Mouse (Mus musculus) adrenal gland, adult 2 months (tissue): Measurements from ENCODE around the gene Sf3a3. TPM values are rescaled to one million over a fixed set of nuclear protein-coding genes. Genes with fewer than 3 reads are reported as not detected.
"Not testable (repeated sequence)": the region's sequence is repeated elsewhere in the genome, so short reads cannot be mapped to it uniquely, and the experiment has no call there.

Experiments used
- DNase-seq: peaks from one replicate; pipeline ENCODE4 v3.0.0; 2021
- polyA plus RNA-seq: library from polyadenylated mRNA; depleted of rRNA; stranded (reverse); fragments of >200 nt; gene quantifications from 2 replicates; pipeline ENCODE4 v1.2.3, GENCODE M21; 2012
- total RNA-seq, 2 experiments: library from RNA; stranded (reverse); gene quantifications; 2 replicates each; pipeline ENCODE4 v1.2.3; 2021

Sf3a3 gene
- total and polyA plus RNA-seq, 3 experiments = 3.8 to 40.0 (median 30.6) TPM

DNA sequence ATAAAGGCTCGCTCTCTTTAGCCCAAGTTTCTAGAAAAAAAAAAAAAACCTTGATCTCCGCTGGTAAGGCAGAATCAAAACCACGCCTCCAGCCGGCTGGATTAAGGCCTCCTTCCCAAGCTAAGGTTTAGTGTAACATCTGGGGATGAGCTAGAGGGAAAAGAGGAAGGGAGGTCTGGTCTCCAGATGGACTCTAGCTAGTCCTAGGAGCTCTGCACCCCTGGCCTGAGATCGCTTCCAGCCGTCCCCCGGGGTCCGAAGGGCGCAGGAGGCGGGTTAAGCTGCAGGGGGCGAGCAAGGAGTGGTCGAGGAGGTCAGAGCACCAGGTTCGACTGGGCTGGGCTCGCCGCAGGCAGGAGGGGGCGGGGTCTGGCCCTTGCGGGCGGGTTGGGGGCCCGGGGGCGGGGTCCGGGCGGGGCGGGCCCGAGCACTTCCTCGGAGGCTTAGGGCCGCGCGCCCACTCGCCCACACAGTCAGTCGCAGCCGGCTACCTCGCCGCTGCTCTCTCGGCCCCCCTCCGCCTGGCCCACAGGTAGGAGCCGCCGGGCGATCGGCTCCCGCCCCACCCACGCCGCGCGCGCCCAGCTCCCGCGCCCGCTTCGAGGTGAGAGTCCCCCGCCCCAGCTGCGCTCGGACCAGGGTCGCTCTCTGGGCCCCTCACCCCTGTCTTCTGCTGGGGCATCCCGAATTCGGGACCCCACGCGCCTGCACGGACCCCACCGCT, 14.2 kb upstream of the Sf3a3 start, which contains the start of gene Fhl3:
TSS of gene Fhl3 (plus strand) at position 454 of the 724 bp plus-strand sequence.
- peak; percentile 84 for DNase-seq

- DNase-seq = peak; percentile 44
Observed at GRCm38 (mm10) chr4:124701052-124701845, 13.3 kb upstream of the Sf3a3 start.

DNA sequence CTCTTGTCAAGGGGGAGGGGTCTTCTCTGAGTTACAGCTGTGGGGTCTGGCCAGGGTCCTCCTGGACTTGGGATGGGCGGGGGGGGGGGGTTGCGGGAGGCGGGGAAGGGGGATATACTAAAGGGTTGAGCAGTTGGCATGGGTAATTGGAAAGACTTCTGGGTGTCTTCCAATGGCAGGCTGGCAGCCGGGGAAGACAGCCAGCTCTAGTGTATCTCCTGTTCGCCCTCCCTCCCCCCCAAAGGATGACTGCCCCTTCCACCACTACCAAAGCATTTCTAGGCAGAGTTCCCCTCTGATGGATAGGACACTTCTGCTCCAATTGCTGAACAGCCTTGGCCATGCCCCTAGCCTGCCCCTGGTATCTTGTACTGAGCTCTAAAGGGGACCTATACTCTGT, 12.7 kb upstream of the Sf3a3 start:
- DNase-seq = no peak

- DNase-seq = peak; percentile 18
Observed at GRCm38 (mm10) chr4:124703406-124703805, 11.2 kb upstream of the Sf3a3 start.

DNA sequence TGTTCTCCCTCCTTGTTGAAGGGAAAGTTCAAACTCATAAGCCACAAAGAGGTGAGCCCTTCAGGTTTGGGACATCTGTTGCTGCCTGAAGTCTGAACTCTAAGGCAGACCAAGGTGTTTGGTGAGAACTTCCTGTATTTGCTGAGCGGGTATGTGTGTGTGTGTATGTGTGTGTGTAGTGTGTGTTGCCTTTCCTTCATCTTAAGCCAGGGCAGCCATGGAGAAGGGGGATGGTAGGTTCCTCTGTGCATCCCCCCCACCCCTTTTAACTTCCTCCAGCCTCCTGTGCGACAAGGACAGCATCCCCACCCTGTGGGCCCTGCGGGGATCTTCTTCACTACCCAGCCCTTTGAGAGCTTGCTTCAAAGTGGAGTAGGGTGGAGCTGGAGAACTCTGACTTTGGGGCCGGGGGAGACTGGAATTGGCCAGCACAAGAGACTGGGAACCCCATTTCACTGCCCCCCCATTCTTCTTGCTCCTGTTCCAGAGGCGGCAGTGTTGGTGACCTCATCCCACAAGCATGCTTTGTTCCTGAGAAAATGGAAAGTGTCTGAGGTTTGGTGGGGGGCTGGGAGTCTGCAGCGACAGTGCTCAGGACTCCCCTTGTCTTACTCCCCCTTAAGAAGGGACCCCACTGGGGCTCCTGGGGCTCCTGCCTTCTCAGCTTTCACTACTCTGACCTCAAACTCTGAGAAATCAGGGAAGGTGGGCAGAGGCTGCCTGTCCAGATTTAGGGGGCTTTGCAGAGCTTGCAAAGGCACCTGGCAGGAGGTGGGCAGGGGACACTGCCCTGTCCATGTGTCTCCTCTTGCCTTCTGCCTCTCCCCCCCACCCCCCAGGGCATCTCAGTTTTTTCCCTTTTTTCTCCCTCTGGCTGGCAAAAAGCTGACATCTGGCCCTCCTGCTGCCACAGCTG, 10.4 kb upstream of the Sf3a3 start:
- DNase-seq = peak; percentile 62

- DNase-seq = peak; percentile 64
Observed at GRCm38 (mm10) chr4:124704797-124705474, 9.6 kb upstream of the Sf3a3 start.

DNA sequence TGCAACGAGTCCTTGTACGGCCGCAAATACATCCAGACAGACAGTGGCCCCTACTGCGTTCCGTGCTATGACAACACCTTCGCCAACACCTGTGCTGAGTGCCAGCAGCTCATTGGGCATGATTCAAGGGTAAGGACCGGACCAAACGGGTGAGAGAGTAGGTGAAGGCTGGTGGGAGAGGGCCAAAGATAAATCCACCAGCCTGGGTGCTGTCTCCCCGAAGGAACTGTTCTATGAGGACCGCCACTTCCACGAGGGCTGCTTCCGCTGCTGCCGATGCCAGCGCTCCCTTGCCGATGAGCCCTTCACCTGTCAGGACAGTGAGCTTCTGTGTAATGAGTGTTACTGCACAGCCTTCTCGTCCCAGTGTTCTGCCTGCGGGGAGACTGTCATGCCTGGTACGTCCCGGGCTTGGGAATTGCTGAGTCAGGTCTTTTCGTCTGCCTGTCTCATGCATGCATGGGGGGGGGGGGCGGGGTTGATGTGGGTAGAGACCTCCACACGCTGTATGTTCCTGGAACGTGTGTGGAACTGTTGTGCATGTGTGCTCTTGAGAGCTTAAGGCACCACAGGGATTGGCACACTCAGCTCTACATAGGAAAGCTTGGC, 8.8 kb upstream of the Sf3a3 start:
- no peak for DNase-seq

DNA sequence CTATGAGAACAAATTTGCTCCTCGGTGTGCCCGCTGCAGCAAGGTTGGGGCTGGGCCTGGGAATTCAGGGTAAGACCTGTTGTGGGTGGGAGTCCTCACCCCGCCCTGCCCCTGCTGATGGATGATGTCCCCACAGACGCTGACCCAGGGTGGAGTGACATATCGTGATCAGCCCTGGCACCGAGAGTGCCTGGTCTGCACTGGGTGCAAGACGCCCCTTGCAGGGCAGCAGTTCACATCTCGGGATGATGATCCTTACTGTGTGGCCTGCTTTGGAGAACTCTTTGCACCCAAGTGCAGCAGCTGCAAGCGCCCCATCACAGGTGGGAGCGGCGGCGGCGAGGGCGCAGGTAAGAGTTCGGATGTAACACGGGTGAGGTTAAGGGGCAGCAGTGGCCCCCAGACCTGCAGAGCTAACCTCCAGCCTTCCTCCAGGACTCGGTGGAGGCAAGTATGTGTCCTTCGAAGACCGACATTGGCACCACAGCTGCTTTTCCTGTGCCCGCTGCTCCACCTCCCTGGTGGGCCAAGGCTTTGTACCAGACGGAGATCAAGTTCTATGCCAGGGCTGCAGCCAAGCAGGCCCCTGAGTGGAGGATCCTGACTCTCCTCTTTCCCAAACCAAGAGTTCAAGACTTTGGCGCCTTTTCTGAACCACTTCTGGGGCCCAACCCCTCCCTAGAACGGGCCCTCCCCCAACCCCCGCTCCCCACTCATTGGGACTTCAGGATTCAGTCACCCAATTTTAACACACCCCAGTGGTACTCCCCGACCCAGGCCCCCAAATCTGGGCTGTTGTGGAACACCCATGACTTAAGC, 7.0 kb upstream of the Sf3a3 start:
- peak; percentile 11 for DNase-seq

GRCm38 (mm10) chr4:124708200-124708517, 6.4 kb upstream of the Sf3a3 start:
- DNase-seq = not testable (repeated sequence)

DNA sequence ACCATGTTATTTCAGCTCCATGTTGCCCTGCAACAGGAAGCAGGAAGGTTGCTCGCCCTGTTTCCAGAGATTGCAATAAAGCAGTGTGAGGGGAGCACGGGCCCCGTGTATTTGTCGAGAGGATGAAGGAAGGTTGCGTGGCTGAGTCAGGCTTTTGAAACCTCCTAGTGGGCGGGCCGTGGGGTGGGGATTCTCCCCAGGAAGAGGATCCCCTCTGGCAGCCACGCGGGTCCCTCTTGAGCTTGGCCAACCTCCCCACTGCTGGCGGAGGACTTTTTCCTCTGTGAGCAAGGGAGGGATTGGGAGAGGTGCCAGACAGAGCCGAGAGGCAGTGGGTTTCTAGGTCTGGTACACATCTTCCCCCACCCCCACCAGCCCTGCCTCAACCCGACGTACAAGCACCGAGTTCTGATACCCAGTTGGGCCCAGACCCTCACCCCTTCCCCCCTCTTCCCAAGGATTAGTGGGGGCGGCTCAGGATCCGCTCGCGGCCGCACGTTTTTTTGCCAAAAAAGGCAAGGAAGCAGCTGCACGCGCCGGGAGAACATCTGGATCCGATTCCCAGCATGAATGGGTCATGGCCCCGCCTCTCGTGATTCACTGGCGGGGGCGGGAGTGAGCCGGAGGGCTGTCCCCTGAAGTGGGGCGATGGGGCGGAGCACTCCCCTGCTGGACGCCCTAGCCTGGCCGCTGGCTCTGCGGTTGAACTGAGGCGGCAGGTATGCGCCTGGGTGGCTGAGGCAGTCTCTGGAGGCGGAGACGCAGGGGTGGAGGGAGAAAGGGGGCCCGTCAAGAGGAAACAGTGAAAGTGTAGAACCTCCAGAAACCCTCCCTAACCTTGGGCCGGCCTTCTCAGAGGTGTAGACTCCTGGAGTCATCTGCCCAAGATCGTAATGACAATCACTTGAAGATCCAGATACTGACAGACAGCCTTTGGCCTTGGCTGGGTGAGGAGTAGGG, 5.8 kb upstream of the Sf3a3 start:
- peak; percentile 97 for DNase-seq

DNA sequence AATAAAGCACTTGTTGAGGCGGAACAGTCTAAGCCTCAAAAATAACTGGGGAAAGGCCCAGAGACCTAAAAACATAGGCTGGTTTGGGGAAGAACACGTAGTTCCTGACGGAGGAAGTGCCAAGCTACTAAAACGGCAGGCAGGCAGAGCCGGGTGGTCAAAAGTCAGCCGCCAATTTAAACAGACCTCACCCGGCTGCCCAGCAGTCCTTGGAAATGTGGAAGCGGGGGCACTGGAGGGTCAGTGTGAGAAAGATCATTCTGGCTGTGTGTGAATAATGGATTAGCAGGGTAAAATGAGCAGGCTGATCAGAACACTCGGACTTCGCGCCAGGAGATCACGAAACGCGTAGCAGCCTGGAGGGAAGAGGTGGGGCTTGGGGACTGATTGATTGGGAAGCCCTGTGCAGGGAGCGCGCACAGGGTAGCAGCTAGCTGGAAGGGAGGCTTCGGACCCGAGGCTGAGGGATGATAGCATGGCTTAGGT, 4.6 kb upstream of the Sf3a3 start:
- DNase-seq = peak; percentile 79

DNA sequence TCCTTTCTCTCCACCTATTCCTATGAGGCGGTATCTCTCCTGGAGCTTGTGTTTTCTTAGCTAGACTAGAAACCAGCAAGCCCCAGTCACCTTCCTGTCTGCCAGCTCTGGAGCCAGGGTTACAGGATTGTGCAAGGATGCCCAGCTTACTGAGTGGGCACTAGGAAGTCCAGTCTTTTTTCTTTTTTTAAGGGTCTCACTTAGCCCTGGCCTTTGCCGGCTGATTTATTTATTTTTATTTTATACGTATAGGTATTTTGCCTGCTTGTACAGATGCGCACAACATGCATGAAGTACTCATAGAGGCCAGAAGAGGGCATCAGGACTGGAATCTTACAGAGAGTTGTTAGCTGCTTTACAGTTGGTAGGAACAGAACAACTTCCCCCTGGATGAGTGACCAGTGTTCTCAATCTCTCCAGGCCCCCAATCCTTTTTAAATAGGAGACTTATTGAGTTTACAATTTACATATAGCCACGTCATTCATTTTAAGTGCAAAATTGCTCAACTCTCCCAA, 3.7 kb upstream of the Sf3a3 start:
- DNase-seq = peak; percentile 41

DNA sequence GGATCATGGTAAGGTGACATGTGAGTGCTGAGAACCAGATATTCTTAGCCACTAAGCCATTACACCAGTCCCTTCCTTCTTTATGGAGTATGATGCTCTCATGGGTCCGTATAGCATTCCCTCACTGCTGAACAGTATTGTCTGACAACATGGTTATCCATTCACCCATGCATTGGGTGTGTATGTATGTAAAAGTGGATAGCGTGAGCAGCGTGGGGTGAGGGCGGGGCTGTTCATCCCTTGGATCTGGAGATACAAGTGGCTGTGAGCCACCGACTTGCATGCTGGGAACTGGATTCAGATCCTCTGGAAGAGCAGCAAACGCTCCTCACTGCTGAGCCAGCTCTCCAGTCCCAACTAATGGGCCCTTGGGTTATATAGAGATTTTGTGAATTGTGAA, 2.0 kb upstream of the Sf3a3 start:
- no peak for DNase-seq

DNA sequence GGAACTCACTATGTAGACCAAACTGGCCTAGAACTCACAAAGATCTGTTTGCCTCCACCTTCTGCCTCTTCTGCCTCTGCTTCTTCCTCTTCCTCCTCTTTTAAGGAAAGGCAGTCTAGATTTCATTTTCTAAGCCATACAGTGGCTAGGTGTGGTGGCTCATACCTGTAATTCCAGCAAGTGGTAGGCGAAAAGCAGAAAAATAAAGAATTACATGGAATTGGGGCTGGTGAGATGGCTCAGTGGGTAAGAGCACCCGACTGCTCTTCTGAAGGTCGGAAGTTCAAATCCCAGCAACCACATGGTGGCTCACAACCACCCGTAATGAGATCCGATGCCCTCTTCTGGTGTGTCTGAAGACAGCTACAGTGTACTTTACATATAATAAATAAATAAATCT, 726 bp upstream of the Sf3a3 start:
- DNase-seq = not testable (repeated sequence)

GRCm38 (mm10) chr4:124719101-124719500, 4.5 kb downstream of the Sf3a3 start:
- DNase-seq = no peak

DNA sequence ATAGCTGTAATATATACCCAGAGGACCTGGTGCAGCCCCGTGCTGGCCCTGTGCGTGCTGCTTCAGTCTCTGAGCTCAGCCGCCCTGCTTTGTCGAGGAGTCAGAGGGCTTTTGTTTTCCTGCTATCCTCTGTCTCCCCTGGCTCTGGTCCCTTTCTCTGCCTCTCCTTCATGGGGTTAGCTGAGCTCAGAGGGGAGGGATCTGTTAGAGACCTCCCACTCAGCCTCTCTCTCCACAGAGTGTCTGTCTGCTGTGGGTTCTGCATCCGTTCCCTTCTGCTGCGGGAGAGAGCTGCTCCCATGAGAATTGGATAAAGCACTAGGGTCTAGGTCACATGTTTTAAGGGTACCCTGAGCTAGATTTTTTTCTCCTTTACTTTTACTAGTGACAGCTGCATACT, 11.5 kb downstream of the Sf3a3 start:
- DNase-seq = no peak

DNA sequence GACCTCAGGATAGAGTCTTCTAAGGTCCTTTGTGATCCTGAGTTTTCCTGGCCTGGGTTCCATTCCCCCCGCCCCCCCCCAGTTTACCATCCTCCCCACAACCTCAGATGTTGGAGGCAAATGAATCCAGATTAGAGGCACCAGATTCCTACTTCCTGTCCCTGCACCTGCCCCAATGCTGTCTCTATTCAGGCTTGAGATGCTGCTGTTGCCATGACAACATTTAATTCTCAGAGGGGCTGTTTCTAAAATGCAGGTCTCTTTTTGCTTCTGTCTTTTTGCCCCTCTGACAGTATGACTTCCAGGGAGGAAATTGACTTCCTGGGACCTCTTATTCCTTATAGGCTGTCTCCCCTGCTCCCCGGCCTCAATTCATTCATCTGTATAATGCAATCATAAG, 22.4 kb downstream of the Sf3a3 start:
- no peak for DNase-seq

- no peak for DNase-seq
Observed at GRCm38 (mm10) chr4:124737486-124737885, 22.9 kb downstream of the Sf3a3 start.

GRCm38 (mm10) chr4:124738013-124738412, 23.4 kb downstream of the Sf3a3 start:
- DNase-seq = no peak
